Mouse (Mus musculus): ENCODE measurements around the gene Zfp950.

DNA sequence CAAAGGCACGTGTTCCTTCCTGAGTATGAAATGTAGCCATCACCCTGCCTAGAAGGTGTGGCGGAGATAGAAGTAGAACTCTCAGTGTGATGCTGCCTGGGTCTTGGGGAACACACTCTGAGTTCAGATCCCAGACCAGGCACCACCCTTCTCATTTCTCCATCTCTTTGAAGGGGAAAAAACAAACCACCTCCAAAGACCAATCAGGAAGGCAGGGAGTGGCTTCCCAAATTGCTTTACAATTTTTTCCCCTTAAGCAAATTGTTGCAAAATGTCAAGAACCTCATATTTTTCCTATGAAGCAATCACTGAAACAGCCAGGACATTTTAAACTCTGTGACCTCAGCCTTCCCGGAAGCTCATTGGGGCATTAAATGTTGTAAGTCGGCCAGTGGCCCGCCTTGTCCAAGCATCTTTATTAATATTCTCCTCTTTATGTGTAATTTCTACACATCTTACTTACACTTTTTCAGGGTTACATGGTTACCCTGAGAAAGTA is 60.3 kb downstream of the Zfp950 start:
- TF ChIP-seq CTCF (IDR thresholded peaks at IDR 0.05; ENCODE audit: insufficient read depth, low read length) (no peak), POLR2A (IDR thresholded peaks at IDR 0.05; ENCODE audit: borderline replicate concordance, extremely low read depth, low read depth, low read length) (no peak)

All from lung, adult 2 months (tissue).